Mouse (Mus musculus) lung, embryonic 15.5 days (tissue): ENCODE measurements around the gene Satb1. TPM values are rescaled to one million over a fixed set of nuclear protein-coding genes. Genes with fewer than 3 reads are reported as not detected.

ENCODE experiments used
- ATAC-seq: fragments of 200-750 bp; cut with Nextera tagmentation; 2 replicates; pipeline ENCODE4 v1.8.0; 2017; ENCODE audit warnings: moderate number of reproducible peaks, borderline replicate concordance; ENCODE audit not compliant: low FRiP score, low TSS enrichment; ENCODE audit errors: extremely low read depth
- H3K27ac ChIP-seq: fragments of 300-500 bp; sonication (generic); 2 replicates; pipeline ENCODE4 v1.5.1; 2015; ENCODE audit warnings: moderate library complexity, mild to moderate bottlenecking, inconsistent platforms
- H3K27me3 ChIP-seq: fragments of 300-500 bp; sonication (generic); 2 replicates; pipeline ENCODE4 v1.6.1; 2015; ENCODE audit warnings: inconsistent platforms
- H3K36me3 ChIP-seq: fragments of 300-500 bp; sonication (generic); 2 replicates; pipeline ENCODE4 v1.6.1; 2015; ENCODE audit warnings: inconsistent platforms
- H3K4me1 ChIP-seq: fragments of 300-500 bp; sonication (generic); 2 replicates; pipeline ENCODE4 v1.6.1; 2015; ENCODE audit warnings: inconsistent platforms
- H3K4me2 ChIP-seq: fragments of 300-500 bp; sonication (generic); 2 replicates; pipeline ENCODE4 v1.6.1; 2015; ENCODE audit warnings: inconsistent platforms, mild to moderate bottlenecking, moderate library complexity
- H3K4me3 ChIP-seq: fragments of 300-500 bp; sonication (generic); 2 replicates; pipeline ENCODE4 v1.5.1; 2015; ENCODE audit warnings: mild to moderate bottlenecking, inconsistent platforms
- H3K9ac ChIP-seq: fragments of 300-500 bp; sonication (generic); 2 replicates; pipeline ENCODE4 v1.6.1; 2015; ENCODE audit warnings: inconsistent platforms
- H3K9me3 ChIP-seq: fragments of 300-500 bp; sonication (generic); 2 replicates; pipeline ENCODE4 v1.6.1; 2016; ENCODE audit warnings: inconsistent platforms
- WGBS: fragments of 180-500 bp; shearing (Covaris S2); methylation state at CpG from one replicate; pipeline ENCODE4 v1.1.7; 2015; 5-methylcytosine and 5-hydroxymethylcytosine counted together
- polyA plus RNA-seq: library from polyadenylated mRNA; unstranded; fragments of >200 nt; fragmentation: Nextera tagmentation; extraction: Ambion mirVana; gene quantifications from 2 replicates; pipeline ENCODE4 v1.2.1, GENCODE M21; 2015

Satb1 gene
- polyA plus RNA-seq, 1 experiment from 2014 or later: 12.3 TPM

DNA sequence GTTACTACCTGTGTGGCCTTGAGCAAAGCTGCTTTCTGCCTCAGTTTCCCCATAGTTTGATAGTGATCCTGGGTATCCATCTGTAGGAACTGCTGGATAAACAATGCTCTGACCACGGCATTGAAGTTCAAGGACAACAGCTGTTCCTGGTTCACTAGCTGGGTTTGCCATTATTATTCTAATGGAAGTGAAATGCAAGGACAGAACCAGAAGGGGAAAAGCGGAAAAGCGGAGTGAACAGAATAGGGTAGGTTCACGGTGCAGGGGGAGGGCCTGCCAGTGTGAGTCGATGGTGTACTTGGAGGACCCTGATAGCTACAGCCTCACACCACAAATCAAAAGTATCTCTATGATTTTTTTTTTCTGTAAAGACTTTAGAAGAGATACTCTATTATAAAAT is 6.4 kb upstream of the Satb1 start:
- WGBS: 85% methylated on average over 5 of the region's 5 CpGs
- ATAC-seq: no peak

DNA sequence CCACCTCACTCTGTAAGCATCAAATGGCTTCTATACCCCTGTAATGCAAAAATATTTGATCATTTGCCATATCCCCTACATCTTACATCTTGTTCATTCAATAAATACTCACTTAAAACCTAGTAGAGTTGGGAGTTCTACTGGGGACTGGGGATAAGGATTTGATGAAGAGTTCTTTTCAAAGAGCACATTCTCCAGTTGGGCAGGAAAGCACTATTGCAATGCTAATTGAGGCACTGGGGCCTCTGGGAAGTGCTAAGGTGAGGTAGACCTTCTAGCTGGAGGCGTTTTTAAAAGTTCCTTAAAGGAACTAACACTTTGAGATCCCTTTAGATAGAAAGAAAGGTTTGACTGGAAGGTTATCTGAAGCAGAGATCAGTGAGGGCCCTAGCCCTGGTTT is 3.8 kb upstream of the Satb1 start:
- H3K4me1 ChIP-seq: peaks cover 9% of the 10 kb centered on the region
- H3K9ac ChIP-seq: no peak overlapping the region
- H3K9me3 ChIP-seq: no peaks in the 10 kb centered on the region
- no peak overlapping the region for H3K4me2 ChIP-seq
- no peak overlapping the region for H3K4me3 ChIP-seq
- H3K36me3 ChIP-seq: no peaks in the 10 kb centered on the region
- H3K27me3 ChIP-seq: peaks cover 44% of the 10 kb centered on the region
- no peak for ATAC-seq
- no peak overlapping the region for H3K27ac ChIP-seq
- 18% methylated on average over 1 of the region's 1 CpGs for WGBS

More for the DNA sequence above, 6.4 kb upstream of the Satb1 start:
- Histone ChIP-seq H3K4me2 (no peak overlapping the region), H3K4me3 (no peak overlapping the region), H3K4me1 (no peaks in the 10 kb centered on the region), H3K27me3 (peaks cover 20% of the 10 kb centered on the region), H3K9ac (no peak overlapping the region), H3K27ac (no peak overlapping the region), H3K9me3 (no peaks in the 10 kb centered on the region), H3K36me3 (no peaks in the 10 kb centered on the region)

DNA sequence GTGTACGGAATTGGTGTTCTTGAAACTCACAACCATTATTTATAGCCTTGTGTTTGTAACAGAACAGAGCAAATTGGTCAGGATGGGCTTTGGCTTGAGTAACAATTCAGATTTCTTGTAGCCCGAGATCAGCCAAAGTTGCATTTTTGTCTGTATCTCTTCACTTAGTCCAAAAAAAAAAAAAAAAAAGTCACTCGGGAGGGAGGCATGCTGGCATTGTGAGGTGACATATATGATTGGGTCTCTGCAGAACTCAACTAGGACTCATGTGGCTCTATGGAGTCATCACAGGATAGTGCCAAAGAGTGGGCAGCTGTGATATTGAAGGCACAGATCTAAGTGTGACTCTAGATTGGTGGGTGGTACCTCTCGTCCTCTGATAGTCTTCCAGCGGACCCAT is 3.2 kb upstream of the Satb1 start:
- no peak overlapping the region for H3K4me3 ChIP-seq
- peaks cover 15% of the 10 kb centered on the region for H3K4me1 ChIP-seq
- H3K36me3 ChIP-seq: no peaks in the 10 kb centered on the region
- no peak for ATAC-seq
- H3K27me3 ChIP-seq: peaks cover 51% of the 10 kb centered on the region
- H3K4me2 ChIP-seq: no peak overlapping the region
- no peaks in the 10 kb centered on the region for H3K9me3 ChIP-seq
- no peak overlapping the region for H3K9ac ChIP-seq
- H3K27ac ChIP-seq: no peak overlapping the region
- 84% methylated on average over 5 of the region's 5 CpGs for WGBS

DNA sequence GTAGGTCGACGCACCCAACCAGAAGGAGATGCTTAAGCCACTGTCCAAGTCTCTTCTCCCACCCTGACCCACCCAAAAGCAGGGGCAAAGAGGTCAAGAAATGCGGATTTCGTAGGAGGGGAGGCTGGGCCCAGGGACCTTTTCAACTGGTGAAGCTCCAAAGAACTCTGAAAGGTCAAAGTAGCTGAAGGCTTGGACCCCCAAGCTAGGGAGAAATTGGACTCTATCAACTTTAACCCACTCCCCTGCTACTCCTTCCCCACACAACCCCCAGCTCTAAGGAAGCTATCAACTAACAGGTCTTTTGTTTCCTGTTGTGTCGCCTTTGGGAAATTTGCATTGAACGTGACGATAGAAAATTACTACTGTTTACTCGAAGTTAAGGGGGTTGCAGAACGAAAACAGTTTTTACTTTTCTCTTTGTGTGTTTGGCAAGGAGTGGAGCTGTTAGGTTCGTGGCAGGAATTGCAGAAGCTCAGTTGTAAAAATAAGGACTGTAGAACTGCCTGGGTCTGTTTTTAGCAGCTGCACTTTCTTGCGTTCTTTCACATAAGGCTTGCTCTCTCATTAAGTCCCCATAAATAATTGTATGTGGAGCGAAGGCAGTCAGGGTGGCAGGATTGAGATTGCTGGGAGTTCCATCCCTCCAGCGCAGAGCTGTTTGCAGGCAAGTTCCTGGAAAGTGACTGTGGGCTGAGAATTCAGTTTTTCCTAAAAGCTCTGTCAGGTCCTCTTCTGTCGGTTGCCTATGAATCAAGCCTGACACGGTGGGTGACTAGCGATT is 680 bp upstream of the Satb1 start:
- Histone ChIP-seq H3K9me3 (no peaks in the 10 kb centered on the region), H3K4me2 (peak overlapping the region; percentile 99), H3K36me3 (no peaks in the 10 kb centered on the region), H3K4me3 (peak overlapping the region; percentile 66), H3K4me1 (peaks cover 15% of the 10 kb centered on the region), H3K27me3 (peaks cover 67% of the 10 kb centered on the region), H3K9ac (no peak overlapping the region), H3K27ac (no peak overlapping the region)
- no peak for ATAC-seq
- 2% methylated on average over 16 of the region's 16 CpGs for WGBS

DNA sequence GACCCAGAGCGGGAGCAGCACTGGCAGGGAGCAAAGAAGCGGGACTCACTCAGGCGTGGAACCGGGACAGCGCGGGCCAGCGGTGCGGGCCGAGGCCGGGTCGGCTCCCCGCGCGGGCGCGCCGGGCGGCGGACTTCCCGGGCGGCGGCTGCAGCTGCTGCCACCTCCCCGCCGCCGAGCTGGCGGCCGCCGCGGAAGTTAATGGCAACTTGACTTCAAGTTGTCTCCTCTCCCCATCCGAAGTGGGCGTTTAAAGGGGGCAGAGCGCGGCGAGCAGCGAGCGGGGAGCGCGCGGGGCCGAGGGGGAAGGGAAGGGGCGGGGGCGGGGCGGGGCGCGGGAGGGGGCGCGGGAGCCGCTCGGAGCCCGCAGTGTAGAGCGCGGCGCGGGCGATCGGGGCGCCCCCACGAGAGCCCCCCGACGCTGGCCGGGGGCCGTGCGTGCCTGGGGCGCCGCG is 642 bp downstream of the Satb1 start:
- no peak overlapping the region for H3K27ac ChIP-seq
- no peaks in the 10 kb centered on the region for H3K9me3 ChIP-seq
- H3K27me3 ChIP-seq: peaks cover 77% of the 10 kb centered on the region
- peak overlapping the region; percentile 66 for H3K4me3 ChIP-seq
- peaks cover 15% of the 10 kb centered on the region for H3K4me1 ChIP-seq
- WGBS: 1% methylated on average over 39 of the region's 66 CpGs
- peak overlapping the region; percentile 99 for H3K4me2 ChIP-seq
- peak; percentile 75 for ATAC-seq
- no peaks in the 10 kb centered on the region for H3K36me3 ChIP-seq
- H3K9ac ChIP-seq: peak overlapping the region; percentile 41

DNA sequence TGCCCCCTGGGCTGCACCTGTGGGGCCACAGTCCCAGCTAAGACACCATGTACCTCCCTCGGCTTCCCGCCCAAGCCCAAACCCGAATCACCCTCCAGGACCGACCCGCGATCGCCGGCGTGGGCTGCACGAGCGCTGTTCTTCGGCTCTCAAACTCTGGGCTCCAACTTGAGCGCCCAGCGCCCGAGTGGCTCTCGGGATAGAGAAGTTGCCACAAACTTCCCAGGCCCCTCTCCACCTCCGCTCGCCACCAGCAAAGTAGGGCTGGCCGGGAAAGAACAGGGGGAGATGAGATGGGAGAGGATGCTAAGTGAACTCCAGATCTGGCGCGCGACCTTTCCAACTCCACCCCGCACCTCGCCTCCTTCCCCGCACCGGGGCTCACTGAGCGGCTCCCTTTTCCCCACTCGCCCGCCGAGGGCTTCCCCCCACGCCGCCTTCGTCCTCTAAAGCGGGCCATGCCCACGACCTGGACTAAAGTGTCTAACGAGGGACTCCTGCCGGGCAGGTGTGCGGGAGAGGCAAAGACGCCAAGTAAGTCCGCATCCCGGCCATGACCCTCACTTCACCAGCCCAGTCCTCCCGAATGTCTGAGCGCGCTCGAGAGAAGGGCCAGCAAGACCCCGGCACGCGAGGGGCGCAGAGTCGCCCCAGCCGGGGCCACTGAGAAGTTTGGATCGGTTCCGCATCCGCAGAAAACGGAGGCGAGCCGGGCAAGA is 1.2 kb downstream of the Satb1 start:
- no peaks in the 10 kb centered on the region for H3K9me3 ChIP-seq
- peaks cover 15% of the 10 kb centered on the region for H3K4me1 ChIP-seq
- H3K4me3 ChIP-seq: peak overlapping the region; percentile 66
- ATAC-seq: peak; percentile 6; the same call in 1 of the 2 replicates
- H3K27me3 ChIP-seq: peaks cover 81% of the 10 kb centered on the region
- peak overlapping the region; percentile 99 for H3K4me2 ChIP-seq
- H3K27ac ChIP-seq: no peak overlapping the region
- peak overlapping the region; percentile 41 for H3K9ac ChIP-seq
- WGBS: 0% methylated on average over 57 of the region's 57 CpGs
- H3K36me3 ChIP-seq: no peaks in the 10 kb centered on the region

DNA sequence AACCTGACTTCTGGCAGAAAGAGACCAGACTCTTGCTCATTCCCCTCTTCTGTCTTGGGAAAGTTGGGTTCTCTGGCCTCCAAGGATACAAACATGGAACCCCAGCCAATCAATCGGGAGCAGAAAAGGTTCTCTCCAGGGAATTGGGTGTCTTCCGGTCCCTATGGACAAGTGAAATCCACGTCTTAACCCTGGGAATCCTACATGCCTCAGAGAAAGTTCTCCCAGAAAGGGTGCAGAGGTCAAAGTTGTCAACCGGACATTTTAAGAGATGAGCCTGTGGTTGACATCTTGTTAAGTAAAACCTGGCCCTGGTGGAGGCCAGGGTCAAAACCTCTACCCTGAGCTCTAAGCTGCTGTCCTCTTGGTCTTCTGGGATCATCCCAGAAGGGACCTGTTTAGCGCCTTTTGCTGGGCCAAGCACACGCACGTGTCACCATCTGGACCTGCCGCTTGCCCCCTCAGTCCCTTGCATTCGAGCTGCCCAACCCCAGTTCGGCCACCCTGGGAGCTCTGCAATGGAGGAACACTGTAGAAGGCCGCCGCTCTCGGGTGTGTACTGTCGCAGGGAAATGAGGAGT is 1.9 kb downstream of the Satb1 start:
- ATAC-seq: no peak
- WGBS: 13% methylated on average over 14 of the region's 14 CpGs
- Histone ChIP-seq H3K27ac (no peak overlapping the region), H3K4me1 (peaks cover 15% of the 10 kb centered on the region), H3K9me3 (no peaks in the 10 kb centered on the region), H3K4me2 (peak overlapping the region; percentile 99), H3K27me3 (peaks cover 84% of the 10 kb centered on the region), H3K9ac (no peak overlapping the region), H3K4me3 (peak overlapping the region; percentile 66), H3K36me3 (no peaks in the 10 kb centered on the region)

DNA sequence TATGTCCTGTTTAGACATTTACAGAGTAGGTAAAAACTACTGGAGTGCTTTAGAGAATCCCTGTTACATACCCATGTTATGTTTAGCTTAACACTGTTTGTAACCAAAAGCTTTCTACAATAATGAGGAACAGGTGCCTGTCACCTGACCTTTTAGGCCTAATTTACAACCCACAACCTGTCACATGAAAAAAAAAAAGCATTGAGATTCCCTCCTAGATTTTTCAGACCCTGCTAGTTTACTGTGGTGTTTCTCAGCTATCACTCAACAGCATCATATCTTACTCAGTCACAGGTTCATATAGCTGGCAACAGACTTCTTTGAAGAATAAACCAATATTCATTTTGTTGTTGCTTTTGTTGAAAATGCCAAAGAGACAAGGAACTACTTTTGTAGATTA is 3.7 kb downstream of the Satb1 start:
- ATAC-seq: no peak
- Histone ChIP-seq H3K9me3 (no peaks in the 10 kb centered on the region), H3K4me2 (no peak overlapping the region), H3K27ac (no peak overlapping the region), H3K4me3 (no peak overlapping the region), H3K9ac (no peak overlapping the region), H3K27me3 (peaks cover 69% of the 10 kb centered on the region), H3K4me1 (peaks cover 15% of the 10 kb centered on the region), H3K36me3 (no peaks in the 10 kb centered on the region)

DNA sequence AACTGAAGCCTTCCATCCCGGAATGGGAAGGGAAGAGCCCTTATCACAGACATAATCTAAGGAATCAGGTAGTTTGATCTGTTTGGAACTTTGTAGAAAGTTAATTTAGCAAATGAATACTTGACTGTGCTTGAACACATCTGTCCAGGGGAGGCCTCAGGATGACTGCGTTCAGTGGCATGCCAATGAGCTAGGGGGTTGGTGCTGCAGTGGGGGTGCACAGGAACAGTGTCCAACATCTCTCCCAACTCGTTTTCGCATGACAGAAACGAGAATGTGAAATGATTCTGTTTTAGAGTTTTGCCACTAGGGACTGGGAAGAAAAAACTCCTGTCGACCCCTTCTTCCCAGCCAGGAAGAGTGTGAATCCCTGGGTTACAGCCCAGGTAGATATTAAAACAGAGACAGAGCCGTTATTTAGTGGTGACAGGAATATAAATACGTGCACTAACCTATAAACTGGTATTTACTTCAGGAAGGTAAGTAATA is 5.1 kb downstream of the Satb1 start:
- no peak for ATAC-seq
- peaks cover 54% of the 10 kb centered on the region for H3K27me3 ChIP-seq
- no peak overlapping the region for H3K27ac ChIP-seq
- peaks cover 11% of the 10 kb centered on the region for H3K4me1 ChIP-seq
- H3K9ac ChIP-seq: no peak overlapping the region
- H3K4me2 ChIP-seq: no peak overlapping the region
- WGBS: 47% methylated on average over 8 of the region's 8 CpGs
- H3K4me3 ChIP-seq: no peak overlapping the region
- no peaks in the 10 kb centered on the region for H3K9me3 ChIP-seq
- no peaks in the 10 kb centered on the region for H3K36me3 ChIP-seq

DNA sequence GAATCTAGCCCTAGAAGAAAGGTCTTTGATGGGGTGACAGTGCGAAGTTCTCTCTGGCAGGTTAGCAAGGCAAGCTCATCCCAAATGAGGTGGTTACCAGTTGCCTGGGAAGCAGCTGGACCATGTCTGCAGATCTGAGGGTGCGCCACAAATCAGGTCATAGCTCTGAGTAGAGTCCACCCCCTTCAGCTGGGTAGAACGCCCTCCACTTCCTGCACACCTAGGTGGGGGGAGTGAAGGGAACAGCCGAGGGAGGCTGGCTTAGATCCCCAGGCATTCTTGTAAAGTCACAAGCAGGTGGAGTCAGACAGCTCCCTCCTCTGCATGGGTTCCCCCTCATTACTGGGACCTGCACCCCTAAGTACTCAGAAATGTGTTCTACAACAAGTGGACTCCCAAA is 6.6 kb downstream of the Satb1 start:
- Histone ChIP-seq H3K9ac (no peak overlapping the region), H3K27me3 (peaks cover 41% of the 10 kb centered on the region)
- WGBS: 48% methylated on average over 4 of the region's 4 CpGs

DNA sequence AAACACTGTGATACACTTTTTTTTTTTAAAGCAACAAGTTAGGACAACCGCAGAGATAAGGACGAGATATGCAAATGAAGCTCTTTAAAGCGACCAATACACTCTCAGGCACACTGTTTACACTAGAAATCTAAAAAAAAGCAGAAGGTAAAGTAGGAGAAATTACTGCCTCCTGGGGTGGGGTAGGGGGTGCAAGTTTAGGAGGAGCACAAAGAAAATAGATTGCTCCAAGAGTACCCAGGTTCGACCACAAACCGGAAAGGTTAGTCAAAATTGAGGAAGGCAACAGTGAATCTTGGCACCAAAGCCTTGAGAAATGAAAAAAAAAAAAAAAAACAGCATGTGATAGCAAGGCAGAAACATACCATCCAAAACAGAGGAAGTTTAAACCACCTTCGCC is 18.8 kb downstream of the Satb1 start:
- peaks cover 8% of the 10 kb centered on the region; the same call in 1 of the 2 replicates for H3K27me3 ChIP-seq
- no peaks in the 10 kb centered on the region for H3K36me3 ChIP-seq
- ATAC-seq: no peak
- no peak overlapping the region for H3K27ac ChIP-seq
- H3K4me1 ChIP-seq: peaks cover 7% of the 10 kb centered on the region; the same call in 1 of the 2 replicates
- H3K9me3 ChIP-seq: no peaks in the 10 kb centered on the region
- WGBS: 22% methylated on average over 6 of the region's 6 CpGs
- no peak overlapping the region for H3K9ac ChIP-seq
- H3K4me2 ChIP-seq: no peak overlapping the region; the same call in 1 of the 2 replicates
- no peak overlapping the region for H3K4me3 ChIP-seq

More for the DNA sequence above, 6.6 kb downstream of the Satb1 start:
- Histone ChIP-seq H3K4me2 (no peak overlapping the region), H3K4me3 (no peak overlapping the region), H3K27ac (no peak overlapping the region), H3K4me1 (peaks cover 2% of the 10 kb centered on the region; the same call in 1 of the 2 replicates), H3K9me3 (no peaks in the 10 kb centered on the region), H3K36me3 (no peaks in the 10 kb centered on the region)
- ATAC-seq: no peak

DNA sequence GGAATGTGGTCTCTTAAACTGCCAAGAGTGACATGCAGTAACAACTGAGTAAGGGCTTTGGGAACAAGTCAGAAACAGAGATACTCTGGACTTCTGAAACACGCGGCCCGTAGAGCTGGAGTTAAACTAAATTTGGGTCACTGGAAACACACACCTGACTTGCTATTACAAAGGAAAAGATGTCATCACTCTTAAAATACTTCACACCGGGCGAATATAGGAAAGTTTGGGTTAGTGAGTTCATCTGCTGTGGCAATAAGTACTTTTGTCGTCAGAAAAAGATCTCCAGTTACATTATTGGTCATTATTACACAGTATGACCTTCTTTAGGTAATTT is 19.3 kb downstream of the Satb1 start:
- H3K4me3 ChIP-seq: peak overlapping the region; percentile 90
- H3K36me3 ChIP-seq: no peaks in the 10 kb centered on the region
- H3K9me3 ChIP-seq: no peaks in the 10 kb centered on the region
- under 1% methylated on average over 6 of the region's 6 CpGs for WGBS
- H3K4me1 ChIP-seq: peaks cover 7% of the 10 kb centered on the region; the same call in 1 of the 2 replicates
- H3K9ac ChIP-seq: no peak overlapping the region
- no peak for ATAC-seq
- H3K27me3 ChIP-seq: peaks cover 8% of the 10 kb centered on the region; the same call in 1 of the 2 replicates
- H3K4me2 ChIP-seq: peak overlapping the region; percentile 92
- peak overlapping the region; percentile 78; the same call in 1 of the 2 replicates for H3K27ac ChIP-seq
